Mouse (Mus musculus) forelimb bud, embryonic 11.5 days (tissue): Measurements from ENCODE around the gene Nupl2.

Experiments used
- DNase-seq: peaks from one replicate; pipeline ENCODE4 v3.0.0-alpha.2; 2012; ENCODE audit warnings: low read depth, low spot score

Gene Nupl2

GRCm38 (mm10) chr5:24164789-24165445 lies at the start of gene Nupl2:
Nupl2 (plus strand) TSS chr5:24164963.
- DNase-seq: peak; percentile 94

DNA sequence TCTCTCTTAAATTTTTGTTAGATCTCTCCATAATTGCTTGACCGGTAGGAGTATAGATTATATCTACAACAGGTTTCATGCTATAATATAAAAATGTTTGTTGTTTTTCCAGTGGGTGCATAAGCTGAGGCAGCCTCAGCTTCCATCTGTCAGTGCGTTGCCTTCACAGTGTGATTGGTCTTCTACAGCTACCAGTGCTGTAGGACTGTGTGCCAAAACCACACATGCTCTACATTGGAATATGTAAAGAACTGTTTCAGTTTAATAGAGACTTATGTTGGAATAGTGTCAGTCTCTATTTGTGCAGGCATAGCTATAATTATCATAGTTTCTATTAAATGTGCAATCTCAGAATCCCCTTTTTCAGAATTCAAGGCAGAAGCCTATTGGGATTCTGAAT lies 42.5 kb upstream of the Nupl2 start:
- no peak for DNase-seq

- no peak for DNase-seq
Measured at GRCm38 (mm10) chr5:24124175-24124574, 40.6 kb upstream of the Nupl2 start.

DNA sequence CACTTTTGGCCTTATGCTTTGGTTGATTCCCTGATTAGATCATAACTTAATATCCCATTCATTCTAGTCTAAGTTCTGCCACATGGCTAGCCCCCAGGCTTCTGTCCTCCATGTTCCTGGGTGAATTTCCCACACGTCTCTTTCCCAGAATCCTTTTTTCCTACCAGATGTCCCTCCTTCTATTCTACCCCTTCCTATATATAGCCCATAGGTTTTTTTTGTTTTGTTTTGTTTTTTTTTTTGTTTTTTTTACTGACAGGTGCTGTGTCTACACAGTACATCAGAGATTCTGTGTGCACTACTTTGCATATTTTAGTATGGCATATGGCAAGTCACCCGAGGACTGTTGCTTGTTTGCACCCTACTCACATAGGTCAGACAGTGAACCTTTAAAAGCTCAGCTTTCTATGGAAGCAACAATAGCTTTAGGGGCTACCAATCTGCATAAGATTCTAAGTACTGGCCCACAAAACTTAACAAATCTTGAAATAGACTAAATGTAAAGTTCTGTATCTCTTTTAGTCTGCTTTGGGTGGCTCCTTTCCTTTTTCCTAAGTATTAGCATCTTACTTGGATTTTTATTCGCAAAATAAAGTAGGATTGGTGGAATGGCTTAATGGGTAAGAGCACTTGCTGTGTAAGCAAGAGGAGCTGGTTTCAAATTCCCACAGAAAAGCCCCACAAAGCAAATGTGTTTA lies 40.0 kb upstream of the Nupl2 start:
- no peak for DNase-seq

- DNase-seq: no peak
Measured at GRCm38 (mm10) chr5:24125910-24126636, 38.7 kb upstream of the Nupl2 start.

DNA sequence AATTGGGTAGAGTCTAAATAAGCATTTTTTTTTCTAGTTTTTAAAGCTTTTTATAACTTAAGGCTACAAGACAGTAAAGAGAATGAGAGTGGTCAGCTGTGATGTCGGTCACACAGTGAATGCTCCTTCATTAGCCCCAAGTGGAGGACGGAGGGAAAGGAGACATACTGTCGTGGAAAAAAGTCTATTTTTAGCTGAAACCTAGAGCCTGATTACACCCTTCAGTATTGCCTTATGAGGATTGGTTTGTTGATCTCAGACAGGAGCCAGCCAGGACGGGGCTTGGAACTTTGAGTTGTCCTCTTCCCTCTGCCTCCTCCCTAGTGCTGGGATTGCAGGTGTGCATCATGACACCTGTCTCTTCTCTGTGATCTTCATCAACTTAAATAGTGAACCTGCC lies 37.8 kb upstream of the Nupl2 start:
- no peak for DNase-seq

- DNase-seq: no peak
Measured at GRCm38 (mm10) chr5:24146964-24147363, 17.8 kb upstream of the Nupl2 start.

DNA sequence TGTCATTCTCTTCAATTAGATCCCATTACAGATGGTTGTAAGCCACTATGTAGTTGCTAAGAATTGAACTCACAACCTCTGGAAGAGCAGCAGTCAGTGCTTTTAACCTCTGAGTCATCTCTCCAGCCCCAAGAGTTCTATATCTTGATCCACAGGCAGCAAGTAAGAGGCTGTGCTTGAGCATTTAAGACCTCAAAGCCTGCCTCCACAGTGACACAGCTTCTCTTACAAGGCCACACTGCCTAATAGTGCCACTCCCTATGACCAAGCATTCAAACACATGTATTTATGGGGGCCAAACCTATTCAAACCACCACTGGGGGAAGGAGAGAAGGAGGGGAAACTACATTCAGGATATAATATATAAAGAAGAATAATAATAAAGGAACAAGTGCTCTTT lies 12.6 kb upstream of the Nupl2 start:
- DNase-seq: no peak

DNA sequence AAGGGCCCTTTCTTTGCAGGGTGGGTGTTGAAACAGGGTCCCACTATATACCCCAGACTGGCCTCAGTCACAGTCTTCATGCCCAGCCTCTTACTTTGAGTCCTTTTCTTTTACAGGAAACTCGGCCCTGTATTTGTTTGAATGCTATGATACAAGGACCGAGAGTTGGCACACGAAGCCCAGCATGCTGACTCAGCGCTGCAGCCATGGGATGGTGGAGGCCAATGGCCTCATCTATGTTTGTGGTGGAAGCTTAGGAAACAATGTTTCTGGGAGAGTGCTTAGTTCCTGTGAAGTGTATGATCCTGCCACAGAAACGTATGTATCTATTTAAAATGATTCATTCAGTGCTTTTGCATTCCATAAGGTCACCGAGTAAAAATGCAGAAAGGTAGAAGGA lies 8.0 kb upstream of the Nupl2 start:
- no peak for DNase-seq

GRCm38 (mm10) chr5:24167263-24167662 lies 2.5 kb downstream of the Nupl2 start:
- no peak for DNase-seq

DNA sequence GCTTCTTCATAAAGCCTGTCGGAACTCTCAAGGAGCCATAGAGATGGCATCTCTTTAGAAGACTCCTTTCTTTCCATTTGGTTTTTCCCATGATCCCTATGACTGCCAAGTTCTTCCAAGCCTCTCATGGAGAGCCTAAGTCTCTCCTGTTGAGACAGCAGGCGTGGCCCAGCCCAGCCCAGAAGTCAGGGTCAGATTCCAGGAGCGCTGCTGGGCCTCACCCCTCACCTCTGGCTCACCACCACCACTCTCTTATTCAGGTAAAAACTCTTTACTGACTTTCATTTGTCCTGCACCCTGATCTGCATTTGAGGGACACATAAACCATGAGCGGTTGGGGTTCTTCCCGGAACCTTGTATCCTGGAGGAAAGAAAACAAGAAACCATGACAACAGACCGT lies 5.1 kb downstream of the Nupl2 start:
- no peak for DNase-seq

GRCm38 (mm10) chr5:24172092-24172491 lies 7.3 kb downstream of the Nupl2 start:
- DNase-seq: no peak

- DNase-seq: no peak
Measured at GRCm38 (mm10) chr5:24181514-24182295, 16.9 kb downstream of the Nupl2 start.

DNA sequence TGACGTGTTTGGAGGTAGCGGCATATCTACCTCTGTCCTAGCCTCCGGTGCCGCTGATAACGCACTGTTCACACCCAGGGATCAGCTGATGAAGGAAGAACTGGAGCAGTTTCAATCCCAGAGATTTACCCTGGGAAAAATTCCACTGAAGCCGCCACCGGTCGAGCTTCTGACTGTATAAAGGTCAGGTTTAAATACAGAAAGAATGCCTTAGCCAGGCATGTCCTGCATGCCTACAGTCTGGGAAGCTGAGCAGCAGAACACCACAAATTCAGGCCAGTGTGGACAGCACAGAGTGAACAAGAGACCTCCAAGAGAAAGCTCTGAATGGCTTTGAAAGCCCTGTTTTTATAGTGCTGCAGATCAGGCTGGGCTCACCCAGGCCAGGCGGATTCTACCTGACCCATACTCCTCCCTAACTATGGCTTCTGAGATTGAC lies 17.6 kb downstream of the Nupl2 start:
- DNase-seq: no peak

DNA sequence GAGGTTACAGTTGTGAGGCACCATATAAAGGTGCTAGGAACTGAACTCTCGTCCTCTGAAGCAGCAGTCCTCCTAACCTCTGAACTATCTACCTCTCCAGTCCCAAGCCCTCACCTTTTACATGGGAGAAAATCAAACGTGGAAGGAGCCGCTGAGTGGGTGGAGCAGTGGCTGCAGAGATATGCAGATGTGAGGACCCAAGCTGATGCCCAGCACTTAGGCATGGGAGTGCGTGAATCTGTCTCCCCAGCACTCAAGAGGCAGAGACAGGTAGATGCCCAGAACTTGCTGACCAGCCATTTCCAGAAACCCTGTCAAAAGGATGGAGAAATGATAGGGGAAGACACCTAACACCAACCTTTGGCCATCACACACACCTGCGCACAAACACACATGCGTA lies 18.3 kb downstream of the Nupl2 start:
- no peak for DNase-seq

DNA sequence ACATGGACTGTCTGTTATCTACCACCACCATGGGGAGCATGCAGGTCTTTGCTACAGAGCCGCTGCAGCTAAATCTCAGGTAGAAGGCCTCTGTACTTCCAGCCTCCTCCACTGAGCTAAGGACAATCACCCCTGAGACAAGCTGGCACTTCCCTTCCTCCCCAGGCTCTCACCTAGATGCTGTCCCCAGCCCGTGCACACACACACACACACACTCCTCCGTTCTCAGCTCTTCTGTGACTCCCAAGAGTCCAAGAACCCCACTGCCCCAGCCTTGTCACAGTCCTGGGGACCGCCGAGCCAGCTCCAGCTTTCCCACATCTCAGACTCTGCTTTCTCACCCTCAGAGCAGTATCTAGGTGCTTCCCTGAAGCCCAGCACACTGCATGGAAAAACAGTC lies 19.2 kb downstream of the Nupl2 start:
- DNase-seq: no peak

DNA sequence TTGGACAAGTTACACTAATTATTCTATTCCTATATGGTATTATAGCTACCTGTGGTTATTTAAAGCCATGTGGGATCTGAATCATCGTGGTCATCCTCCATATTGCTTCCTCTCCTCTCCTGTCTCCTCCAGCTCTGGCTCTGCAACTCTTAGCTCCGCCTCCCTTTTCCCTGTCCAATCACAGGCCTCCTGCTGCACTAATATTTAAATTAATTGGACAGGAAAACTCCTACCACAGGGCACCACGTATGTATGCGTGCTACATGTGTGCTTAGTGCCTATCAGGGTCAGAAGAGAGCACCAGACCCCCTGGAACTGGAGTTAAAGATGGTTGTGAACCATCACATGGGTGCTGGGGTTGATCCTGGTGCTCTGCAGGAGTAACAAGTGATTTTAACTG lies 23.7 kb downstream of the Nupl2 start:
- no peak for DNase-seq

GRCm38 (mm10) chr5:24191821-24192220 lies 27.1 kb downstream of the Nupl2 start:
- DNase-seq: no peak

GRCm38 (mm10) chr5:24201006-24201405 lies 36.2 kb downstream of the Nupl2 start:
- DNase-seq: no peak

DNA sequence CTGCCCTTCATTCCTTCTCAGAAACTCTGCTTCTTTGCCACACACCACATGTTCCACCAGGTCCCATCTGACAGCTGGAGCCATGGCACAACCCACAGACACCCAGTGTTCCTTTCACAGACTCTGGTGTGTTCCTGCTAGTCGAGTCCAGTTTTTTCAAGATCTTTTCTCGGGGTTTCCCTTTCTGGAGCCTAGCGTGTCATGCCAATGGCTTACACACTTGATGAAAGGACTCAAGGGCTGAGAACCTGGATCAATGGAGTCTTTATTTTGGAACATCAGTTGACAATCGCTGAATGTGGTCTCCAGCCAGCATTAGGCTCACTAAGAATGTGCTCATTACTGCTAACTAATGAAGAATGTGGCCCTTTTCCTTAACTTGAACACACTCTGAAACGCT lies 37.7 kb downstream of the Nupl2 start:
- no peak for DNase-seq

DNA sequence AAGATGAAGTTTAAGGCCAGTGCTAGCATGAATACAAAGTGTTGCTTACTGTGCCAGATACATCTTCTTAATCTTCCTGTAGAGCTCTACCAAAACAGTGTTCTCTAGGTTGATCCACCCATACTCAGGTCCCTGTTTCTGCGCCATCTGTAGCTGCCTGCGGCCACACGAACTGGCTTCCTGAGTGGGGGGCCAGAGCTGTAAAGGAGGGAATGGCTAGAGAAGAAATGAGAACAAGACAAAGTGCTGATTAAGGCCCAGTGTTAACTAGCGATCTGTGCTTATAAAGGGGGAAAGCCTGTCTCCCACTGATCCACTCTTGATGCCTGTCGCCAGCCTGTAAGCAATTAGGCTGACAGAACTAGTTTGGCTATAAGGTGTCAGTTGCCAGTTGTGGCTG lies 38.5 kb downstream of the Nupl2 start:
- DNase-seq: no peak

- DNase-seq: no peak
Measured at GRCm38 (mm10) chr5:24207965-24208364, 43.2 kb downstream of the Nupl2 start.
